Mouse (Mus musculus): Measurements from ENCODE around the gene Pde6g. TPM values are rescaled to one million over a fixed set of nuclear protein-coding genes. Genes with fewer than 3 reads are reported as not detected.

Pde6g gene
- total RNA-seq (2021), result under 1 TPM; 0.56 to 0.59 TPM

- no peak for DNase-seq (ENCODE audit: extremely low spot score in 1 of 2, low spot score in 1 of 2)
These were observed at the start of gene Pde6g for GRCm38 (mm10) chr11:120453306-120453705. Gene Pde6g, minus strand, starts transcription at chr11:120453500.

GRCm38 (mm10) chr11:120501701-120502100 lies 48.4 kb upstream of the Pde6g start:
- DNase-seq (ENCODE audit: extremely low spot score in 1 of 2, low spot score in 1 of 2), result no peak

GRCm38 (mm10) chr11:120501018-120501417 lies 47.7 kb upstream of the Pde6g start:
- DNase-seq (ENCODE audit: extremely low spot score in 1 of 2, low spot score in 1 of 2), result no peak

GRCm38 (mm10) chr11:120500357-120500756 lies 47.1 kb upstream of the Pde6g start:
- DNase-seq (ENCODE audit: extremely low spot score in 1 of 2, low spot score in 1 of 2), result no peak

GRCm38 (mm10) chr11:120499894-120500293 lies 46.6 kb upstream of the Pde6g start:
- no peak for DNase-seq (ENCODE audit: extremely low spot score in 1 of 2, low spot score in 1 of 2)

- no peak for DNase-seq (ENCODE audit: extremely low spot score in 1 of 2, low spot score in 1 of 2)
These were observed 45.6 kb upstream of the Pde6g start for GRCm38 (mm10) chr11:120498891-120499290.

GRCm38 (mm10) chr11:120498226-120498625 lies 44.9 kb upstream of the Pde6g start:
- no peak for DNase-seq (ENCODE audit: extremely low spot score in 1 of 2, low spot score in 1 of 2)

- DNase-seq (ENCODE audit: extremely low spot score in 1 of 2, low spot score in 1 of 2), result no peak
These were observed 44.1 kb upstream of the Pde6g start for GRCm38 (mm10) chr11:120497436-120497835.

- no peak for DNase-seq (ENCODE audit: extremely low spot score in 1 of 2, low spot score in 1 of 2)
These were observed 40.6 kb upstream of the Pde6g start for GRCm38 (mm10) chr11:120493911-120494310.

GRCm38 (mm10) chr11:120493351-120493750 lies 40.1 kb upstream of the Pde6g start:
- DNase-seq (ENCODE audit: extremely low spot score in 1 of 2, low spot score in 1 of 2), result no peak

GRCm38 (mm10) chr11:120492878-120493203 lies 39.5 kb upstream of the Pde6g start:
- no peak for DNase-seq (ENCODE audit: extremely low spot score in 1 of 2, low spot score in 1 of 2)

GRCm38 (mm10) chr11:120492024-120492877 lies 39.0 kb upstream of the Pde6g start:
- peak in 1 of 2 experiments; percentile 21 for DNase-seq (ENCODE audit: extremely low spot score in 1 of 2, low spot score in 1 of 2)

GRCm38 (mm10) chr11:120491317-120492023 lies 38.2 kb upstream of the Pde6g start, which contains the start of gene Slc25a10:
Gene Slc25a10, plus strand, starts transcription at chr11:120491840.
- DNase-seq (ENCODE audit: extremely low spot score in 1 of 2, low spot score in 1 of 2), result peak; percentile 72 to 77

GRCm38 (mm10) chr11:120490291-120491046 lies 37.2 kb upstream of the Pde6g start:
- DNase-seq (ENCODE audit: extremely low spot score in 1 of 2, low spot score in 1 of 2), result no peak

- DNase-seq (ENCODE audit: extremely low spot score in 1 of 2, low spot score in 1 of 2), result peak in 1 of 2 experiments; percentile 39
These were observed 35.9 kb upstream of the Pde6g start for GRCm38 (mm10) chr11:120489054-120489761.

- no peak for DNase-seq (ENCODE audit: extremely low spot score in 1 of 2, low spot score in 1 of 2)
These were observed 35.2 kb upstream of the Pde6g start for GRCm38 (mm10) chr11:120488516-120488915.

GRCm38 (mm10) chr11:120485251-120485650 lies 32.0 kb upstream of the Pde6g start:
- DNase-seq (ENCODE audit: extremely low spot score in 1 of 2, low spot score in 1 of 2), result no peak

GRCm38 (mm10) chr11:120484265-120484981 lies 31.1 kb upstream of the Pde6g start, which contains the start of gene Mrpl12:
Gene Mrpl12, plus strand, starts transcription at chr11:120484613.
- peak; percentile 81 to 83 for DNase-seq (ENCODE audit: extremely low spot score in 1 of 2, low spot score in 1 of 2)

GRCm38 (mm10) chr11:120483448-120483934 lies 30.2 kb upstream of the Pde6g start:
- no peak for DNase-seq (ENCODE audit: extremely low spot score in 1 of 2, low spot score in 1 of 2)
